In the genomic region with DNA sequence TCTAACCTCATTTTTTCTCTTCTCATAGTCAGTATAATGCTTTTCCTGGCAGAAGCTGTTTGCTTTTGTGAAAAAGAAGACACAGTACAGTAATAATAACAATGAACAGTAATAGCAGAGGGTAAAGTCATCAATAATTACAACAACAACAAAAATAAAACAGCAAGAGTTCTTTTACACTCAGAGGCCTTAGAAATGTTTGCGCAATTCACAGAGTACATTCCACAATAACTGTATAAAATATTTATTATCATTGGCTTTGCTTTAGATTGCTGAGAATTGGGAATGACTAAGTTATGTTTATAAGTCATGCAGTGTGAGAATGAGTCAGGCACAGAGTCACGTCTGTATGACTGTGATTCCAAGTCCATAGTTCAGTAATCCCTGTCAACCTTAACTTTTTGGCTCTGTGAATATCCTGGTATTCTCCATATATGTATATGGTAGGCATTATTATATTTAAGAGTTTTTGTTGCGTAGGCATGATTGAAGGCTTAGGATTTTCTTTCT, we compare ENCODE assay signal across 17 mouse cellular contexts. TPM values are rescaled to one million over a fixed set of nuclear protein-coding genes. Genes with fewer than 3 reads are reported as not detected.
"Had no signal": no experiment of that assay in that cellular context is flagged by ENCODE, and none has a peak within 500 bp of the region (broad histone marks: within the 10 kb centered on the region; RNA-seq: fewer than 3 reads in every experiment).

No protein-coding gene starts in this region.

- H3K27ac ChIP-seq: midbrain, embryonic 10.5 days; midbrain, embryonic 12.5 days; neural tube, embryonic 12.5 days; stomach, embryonic 15.5 days; stomach, postnatal 0 days had no signal

- H3K4me3 ChIP-seq: midbrain, embryonic 10.5 days; midbrain, embryonic 12.5 days; neural tube, embryonic 12.5 days; stomach, embryonic 15.5 days had no signal

- H3K27me3 ChIP-seq: midbrain, embryonic 12.5 days; neural tube, embryonic 12.5 days; stomach, embryonic 15.5 days had no signal

- H3K4me1 ChIP-seq: midbrain, embryonic 10.5 days; midbrain, embryonic 12.5 days; neural tube, embryonic 12.5 days; stomach, embryonic 15.5 days had no signal

- DNase-seq: lung, adult 18-20 months; lung, embryonic 14.5 days; lung, postnatal 10 days; lung, postnatal 4 days; midbrain, embryonic 14.5 days; retina, postnatal 1 day; right cerebral cortex, adult 18-20 months; thymus, adult 2 months; thymus, postnatal 25 days; thymus, postnatal 4 days had no signal

- H3K36me3 ChIP-seq: midbrain, embryonic 10.5 days; midbrain, embryonic 12.5 days; neural tube, embryonic 12.5 days; stomach, embryonic 15.5 days had no signal

RNA-seq across cellular contexts. Expression of a gene that starts 23.6 kb away (rescaled TPM):
- polyA plus RNA-seq: lung, embryonic 16.5 days; spleen, adult 2 months; thymus, adult 2 months had no signal
